Mouse (Mus musculus): ENCODE results near the gene Gm44965.

Gene Gm44965

DNA sequence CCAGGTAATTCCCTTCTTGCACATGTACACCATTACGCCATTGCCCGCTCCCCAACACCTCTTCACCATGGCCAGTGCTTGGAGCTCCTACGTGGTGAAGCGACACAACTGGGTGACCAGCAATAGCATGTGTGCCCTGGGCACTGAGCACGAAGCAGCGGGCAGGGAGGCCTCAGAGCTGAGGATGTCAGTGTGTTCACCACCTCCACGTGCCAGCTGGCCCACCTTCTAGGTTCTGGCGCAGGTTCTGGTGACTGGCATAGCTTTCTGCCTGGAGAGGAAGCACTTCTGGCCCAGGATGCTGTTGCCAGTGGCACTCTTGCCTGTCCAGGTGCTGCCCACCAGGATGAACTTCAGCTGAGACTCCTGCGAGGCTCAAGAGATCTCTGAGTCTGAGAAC, 71.7 kb downstream of the Gm44965 start:
- no peak for DNase-seq (ENCODE audit: low read depth, low spot score)

DNA sequence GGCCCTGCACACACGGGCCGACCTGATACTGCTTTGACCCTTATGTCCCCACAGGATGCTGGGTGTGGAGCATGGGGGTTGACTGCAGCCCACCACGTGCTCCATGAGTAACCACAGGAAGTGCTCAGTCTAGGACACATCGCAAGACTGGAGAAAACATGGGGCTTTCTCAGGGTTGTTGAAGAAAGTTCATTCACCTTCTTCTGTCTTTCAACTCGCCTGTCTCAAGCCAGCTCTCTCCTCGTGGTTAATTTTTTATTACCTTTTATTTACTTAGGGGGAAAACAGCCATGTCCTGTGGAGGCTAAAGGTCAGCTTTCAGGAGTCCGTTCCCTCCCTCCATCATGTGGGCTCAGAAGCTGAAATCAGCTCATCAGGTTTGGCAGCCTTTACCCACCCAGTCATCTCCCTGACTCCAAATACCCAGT, 72.4 kb downstream of the Gm44965 start:
- no peak for DNase-seq (ENCODE audit: low read depth, low spot score)

DNA sequence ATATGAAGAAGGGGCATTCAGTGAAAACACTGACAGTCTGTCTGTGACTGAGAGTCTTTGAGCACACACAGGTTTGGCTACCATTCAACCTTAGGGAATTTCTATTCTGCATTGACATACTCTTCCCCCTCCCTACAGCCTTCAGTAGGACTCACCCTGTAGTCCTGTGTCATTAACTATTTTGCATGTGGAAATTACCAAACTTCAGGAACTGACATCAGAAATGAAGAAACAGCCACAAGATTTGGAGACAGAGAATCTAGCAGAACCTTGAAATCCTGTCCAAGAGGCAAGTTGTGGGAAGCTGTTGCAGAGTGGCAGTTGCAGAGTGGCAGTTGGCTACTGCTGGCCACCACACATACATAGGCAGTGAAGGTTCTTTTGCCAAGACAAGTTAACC, 74.3 kb downstream of the Gm44965 start:
- no peak for DNase-seq (ENCODE audit: low read depth, low spot score)
